Mouse (Mus musculus): ENCODE data around the gene Gm20716. TPM values are rescaled to one million over a fixed set of nuclear protein-coding genes. Genes with fewer than 3 reads are reported as not detected.

The Gm20716 gene
- polyA plus RNA-seq (2014; fragmentation: Illumina TruSeq; extraction: RNeasy Lipid Tissue Mini Kit (QIAGEN cat#74804); ENCODE audit: insufficient read depth, low read depth, low replicate concordance) = 23.3 TPM

DNA sequence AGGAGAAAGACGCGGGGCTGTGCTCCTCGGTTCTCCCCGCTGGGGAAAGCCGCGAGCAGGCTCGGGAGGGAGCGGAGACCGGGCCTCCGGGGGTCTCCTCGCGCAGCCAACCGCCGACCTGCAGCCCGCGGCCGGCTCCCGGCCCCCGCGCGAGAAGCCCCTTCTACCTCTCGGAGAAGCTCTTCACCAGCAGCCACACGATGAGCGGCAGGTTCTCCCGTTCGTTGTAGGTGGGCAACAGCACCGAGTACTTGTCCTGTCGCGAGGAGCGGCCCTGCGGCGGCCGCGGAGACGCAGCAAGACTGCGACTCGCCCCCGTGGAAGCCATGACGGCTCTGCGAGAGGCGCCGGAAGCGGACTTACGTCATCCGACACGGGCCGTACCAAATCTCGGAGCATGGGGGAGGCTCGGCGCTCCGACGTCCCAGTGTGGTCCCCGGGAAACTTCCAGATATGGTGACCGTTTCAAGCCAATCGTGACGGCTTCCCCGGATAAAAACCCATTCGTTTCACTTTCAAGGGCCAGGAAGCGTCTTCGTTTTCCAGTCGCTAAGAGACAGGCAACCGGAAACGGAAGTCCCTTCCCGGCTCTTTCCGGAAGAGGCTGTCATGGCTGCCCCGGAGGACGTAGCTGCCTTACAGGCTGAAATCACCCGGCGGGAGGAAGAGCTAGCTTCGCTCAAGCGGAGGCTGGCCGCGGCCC, at the start of gene Gm20716, which contains the start of the genes Dpm1 and Mocs3:
Gm20716 (minus strand) TSS at position 339 of the 703 bp plus-strand sequence.
Dpm1 (minus strand) TSS at position 566 of the 703 bp plus-strand sequence.
Mocs3 (plus strand) TSS at position 597 of the 703 bp plus-strand sequence.

DNA sequence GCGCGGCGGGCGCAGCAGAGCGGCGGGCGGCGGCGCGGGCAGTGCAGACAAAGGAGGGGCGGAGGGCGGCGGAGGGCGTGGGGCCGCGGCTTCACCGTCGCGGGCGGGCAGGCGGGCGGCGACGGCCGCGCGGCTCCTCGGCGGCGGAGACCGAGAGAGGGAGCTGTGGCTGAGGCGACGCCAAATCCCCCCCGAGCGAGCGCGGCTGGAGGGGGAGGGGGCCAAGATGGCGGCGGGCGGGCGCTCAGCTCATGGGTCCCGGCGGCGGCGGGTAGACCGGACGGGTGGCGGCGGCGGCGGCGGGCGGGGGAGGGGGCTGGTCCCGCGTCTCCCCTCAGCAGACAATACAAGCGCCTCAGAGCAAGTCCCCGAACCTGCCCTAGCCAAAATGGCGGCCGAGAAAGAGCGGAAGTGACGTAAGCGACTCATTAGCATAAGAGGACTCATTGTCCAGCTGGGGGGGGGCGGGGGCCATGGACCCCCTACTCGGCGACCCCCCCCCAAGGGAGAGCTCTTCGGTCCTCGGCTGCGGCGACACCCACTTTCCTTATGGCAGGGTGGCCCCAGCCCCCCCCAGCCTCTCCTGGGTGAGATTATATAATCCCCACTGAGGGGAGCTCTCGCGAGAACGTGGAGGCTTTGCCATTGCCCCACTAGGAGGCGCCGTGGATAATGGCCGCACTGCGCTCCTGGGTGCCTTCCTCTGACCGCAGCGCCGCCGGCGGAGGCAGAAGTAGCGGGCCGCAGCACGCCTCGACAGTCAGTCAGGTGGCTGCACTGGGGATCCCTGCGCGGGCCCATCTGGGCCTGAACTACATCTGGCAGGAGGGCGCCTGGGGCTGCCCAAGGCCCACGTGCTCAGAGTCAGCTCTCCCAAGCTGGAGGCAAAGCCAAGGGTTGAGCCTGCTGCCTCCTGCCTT, 23.2 kb downstream of the Gm20716 start, which contains the start of gene Adnp:
Adnp (minus strand) TSS at position 388 of the 920 bp plus-strand sequence.

Other genes starting within 250 kb of the Gm20716 start
- gene Ripor3, start 219.7 kb downstream of the Gm20716 start, polyA plus RNA-seq (2014; fragmentation: Illumina TruSeq; extraction: RNeasy Lipid Tissue Mini Kit (QIAGEN cat#74804); ENCODE audit: insufficient read depth, low read depth, low replicate concordance) = 0.84 TPM
- gene Pard6b, start 149.4 kb downstream of the Gm20716 start, polyA plus RNA-seq (2014; fragmentation: Illumina TruSeq; extraction: RNeasy Lipid Tissue Mini Kit (QIAGEN cat#74804); ENCODE audit: insufficient read depth, low read depth, low replicate concordance) = 21.6 TPM
- 0.91 TPM for gene Adnp, start 23.3 kb downstream of the Gm20716 start, polyA plus RNA-seq (2014; fragmentation: Illumina TruSeq; extraction: RNeasy Lipid Tissue Mini Kit (QIAGEN cat#74804); ENCODE audit: insufficient read depth, low read depth, low replicate concordance)
- gene Dpm1, start 227 bp upstream of the Gm20716 start, polyA plus RNA-seq (2014; fragmentation: Illumina TruSeq; extraction: RNeasy Lipid Tissue Mini Kit (QIAGEN cat#74804); ENCODE audit: insufficient read depth, low read depth, low replicate concordance) = 74.4 TPM
- gene Mocs3, start 258 bp upstream of the Gm20716 start, polyA plus RNA-seq (2014; fragmentation: Illumina TruSeq; extraction: RNeasy Lipid Tissue Mini Kit (QIAGEN cat#74804); ENCODE audit: insufficient read depth, low read depth, low replicate concordance) = 3.7 TPM
- 0.10 TPM for gene Kcng1, start 51.4 kb upstream of the Gm20716 start, polyA plus RNA-seq (2014; fragmentation: Illumina TruSeq; extraction: RNeasy Lipid Tissue Mini Kit (QIAGEN cat#74804); ENCODE audit: insufficient read depth, low read depth, low replicate concordance)

All from lung, adult 10 weeks (tissue).